Mouse (Mus musculus): ENCODE measurements around the gene Klrg1. TPM values are rescaled to one million over a fixed set of nuclear protein-coding genes. Genes with fewer than 3 reads are reported as not detected.

The Klrg1 gene
- polyA plus RNA-seq, 1 experiment, result 1.1 TPM

GRCm38 (mm10) chr6:122288263-122288662 is 5.6 kb upstream of the Klrg1 start:
- WGBS, result 46% methylated on average over 1 of the region's 1 CpGs
- TF ChIP-seq POLR2A (IDR thresholded peaks at IDR 0.05; ENCODE audit: low read depth, low read length) (no peak), CTCF (IDR thresholded peaks at IDR 0.05; ENCODE audit: extremely low read depth, insufficient read depth, insufficient read length, insufficient replicate concordance) (no peak)

DNA sequence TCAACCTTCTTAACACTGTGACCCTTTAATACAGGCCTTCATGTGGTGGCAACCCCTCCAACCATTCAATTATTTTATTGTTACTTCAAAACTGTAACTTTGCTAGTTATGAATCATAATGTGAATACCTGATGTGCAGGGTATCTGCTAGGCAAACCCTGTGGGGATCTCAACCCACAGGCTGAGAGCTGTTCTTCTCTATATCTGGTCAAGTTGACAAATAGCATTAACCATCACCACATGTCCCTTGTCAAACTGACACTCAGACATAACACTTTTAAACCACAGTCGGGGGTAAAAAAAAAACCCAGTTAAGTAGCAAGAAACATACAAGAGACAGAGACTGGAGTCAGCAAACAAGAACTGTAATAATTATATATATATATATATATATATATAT is 2.1 kb upstream of the Klrg1 start:
- Histone ChIP-seq H3K27ac (ENCODE audit: insufficient read depth, low read length) (no peak overlapping the region), H3K27me3 (ENCODE audit: control insufficient read depth, insufficient read depth, low read length) (no peaks in the 10 kb centered on the region), H3K4me3 (ENCODE audit: extremely low read depth, insufficient read depth, insufficient read length) (no peak overlapping the region), H3K4me1 (ENCODE audit: control insufficient read depth, insufficient read depth, insufficient read length) (no peaks in the 10 kb centered on the region), H3K36me3 (ENCODE audit: control insufficient read depth, insufficient read depth, low read length) (no peaks in the 10 kb centered on the region)
- TF ChIP-seq CTCF (IDR thresholded peaks at IDR 0.05; ENCODE audit: extremely low read depth, insufficient read depth, insufficient read length, insufficient replicate concordance) (no peak), POLR2A (IDR thresholded peaks at IDR 0.05; ENCODE audit: low read depth, low read length) (no peak)
- WGBS, result 65% methylated on average over 1 of the region's 1 CpGs
- DNase-seq (ENCODE audit: low read depth in 1 of 2, low spot score in 2 of 2), result no peak

More at GRCm38 (mm10) chr6:122288263-122288662, 5.6 kb upstream of the Klrg1 start:
- Histone ChIP-seq H3K4me3 (ENCODE audit: extremely low read depth, insufficient read depth, insufficient read length) (no peak overlapping the region), H3K4me1 (ENCODE audit: control insufficient read depth, insufficient read depth, insufficient read length) (peaks cover 6% of the 10 kb centered on the region; the same call in 1 of the 2 replicates), H3K36me3 (ENCODE audit: control insufficient read depth, insufficient read depth, low read length) (no peaks in the 10 kb centered on the region), H3K27ac (ENCODE audit: insufficient read depth, low read length) (no peak overlapping the region), H3K27me3 (ENCODE audit: control insufficient read depth, insufficient read depth, low read length) (no peaks in the 10 kb centered on the region)
- no peak for DNase-seq (ENCODE audit: low read depth in 1 of 2, low spot score in 2 of 2)

DNA sequence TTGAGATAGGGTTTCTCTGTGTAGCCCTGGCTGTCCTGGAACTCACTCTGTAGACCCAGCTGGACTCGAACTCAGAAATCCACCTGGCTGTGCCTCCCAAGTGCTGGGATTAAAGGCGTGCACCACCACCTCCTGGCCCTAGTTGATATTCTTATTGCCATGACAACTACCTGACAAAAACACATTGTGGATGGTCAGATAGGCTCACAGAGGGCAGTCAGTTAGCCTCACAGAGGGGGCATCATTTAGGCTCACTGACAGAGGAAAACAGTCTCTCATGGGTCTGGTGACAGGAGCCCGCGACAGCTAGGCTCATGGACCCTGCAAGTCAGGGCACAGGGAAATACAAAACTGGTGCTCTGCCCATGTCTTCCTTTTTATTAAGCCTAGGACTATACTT is 1.6 kb upstream of the Klrg1 start:
- Histone ChIP-seq H3K27ac (ENCODE audit: insufficient read depth, low read length) (no peak overlapping the region), H3K36me3 (ENCODE audit: control insufficient read depth, insufficient read depth, low read length) (no peaks in the 10 kb centered on the region), H3K4me1 (ENCODE audit: control insufficient read depth, insufficient read depth, insufficient read length) (no peaks in the 10 kb centered on the region), H3K4me3 (ENCODE audit: extremely low read depth, insufficient read depth, insufficient read length) (no peak overlapping the region), H3K27me3 (ENCODE audit: control insufficient read depth, insufficient read depth, low read length) (no peaks in the 10 kb centered on the region)
- TF ChIP-seq CTCF (IDR thresholded peaks at IDR 0.05; ENCODE audit: extremely low read depth, insufficient read depth, insufficient read length, insufficient replicate concordance), result no peak
- 80% methylated on average over 4 of the region's 4 CpGs for WGBS
- DNase-seq (ENCODE audit: low read depth in 1 of 2, low spot score in 2 of 2), result no peak

- no peak for DNase-seq (ENCODE audit: low read depth in 1 of 2, low spot score in 2 of 2)
- H3K4me3 ChIP-seq (ENCODE audit: extremely low read depth, insufficient read depth, insufficient read length), result no peak overlapping the region
- no peak overlapping the region for H3K27ac ChIP-seq (ENCODE audit: insufficient read depth, low read length)
- H3K36me3 ChIP-seq (ENCODE audit: control insufficient read depth, insufficient read depth, low read length), result no peaks in the 10 kb centered on the region
- TF ChIP-seq POLR2A (IDR thresholded peaks at IDR 0.05; ENCODE audit: low read depth, low read length), result no peak
- no peak for TF ChIP-seq CTCF (IDR thresholded peaks at IDR 0.05; ENCODE audit: extremely low read depth, insufficient read depth, insufficient read length, insufficient replicate concordance)
- H3K27me3 ChIP-seq (ENCODE audit: control insufficient read depth, insufficient read depth, low read length), result no peaks in the 10 kb centered on the region
- H3K4me1 ChIP-seq (ENCODE audit: control insufficient read depth, insufficient read depth, insufficient read length), result no peaks in the 10 kb centered on the region
- 94% methylated on average over 2 of the region's 2 CpGs for WGBS
These were observed 747 bp upstream of the Klrg1 start for GRCm38 (mm10) chr6:122283429-122283828.

DNA sequence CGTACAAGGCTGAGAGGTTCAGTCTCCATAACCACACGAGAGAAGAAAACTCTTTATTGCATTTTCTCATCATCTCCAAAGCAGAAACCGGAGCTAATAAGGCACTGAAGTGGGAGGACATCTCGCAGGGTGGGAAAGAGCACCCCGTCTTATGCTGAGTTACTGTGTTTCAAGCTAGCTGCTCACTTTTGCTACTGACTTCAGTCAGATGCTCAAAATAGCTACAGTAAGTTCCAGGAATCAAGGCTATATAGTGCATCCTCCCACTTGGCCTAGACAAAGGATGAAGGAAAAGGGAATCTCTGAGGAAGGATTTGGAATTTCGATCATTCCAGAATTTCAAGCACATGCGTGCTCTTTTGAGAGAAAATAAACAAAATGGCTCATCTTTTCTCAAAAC is 6.1 kb downstream of the Klrg1 start:
- H3K36me3 ChIP-seq (ENCODE audit: control insufficient read depth, insufficient read depth, low read length), result no peaks in the 10 kb centered on the region
- TF ChIP-seq POLR2A (IDR thresholded peaks at IDR 0.05; ENCODE audit: low read depth, low read length) (no peak), CTCF (IDR thresholded peaks at IDR 0.05; ENCODE audit: extremely low read depth, insufficient read depth, insufficient read length, insufficient replicate concordance) (no peak)
- no peaks in the 10 kb centered on the region for H3K27me3 ChIP-seq (ENCODE audit: control insufficient read depth, insufficient read depth, low read length)
- H3K4me1 ChIP-seq (ENCODE audit: control insufficient read depth, insufficient read depth, insufficient read length), result no peaks in the 10 kb centered on the region
- 88% methylated on average over 7 of the region's 7 CpGs for WGBS
- H3K27ac ChIP-seq (ENCODE audit: insufficient read depth, low read length), result no peak overlapping the region
- no peak for DNase-seq (ENCODE audit: low read depth in 1 of 2, low spot score in 2 of 2)
- H3K4me3 ChIP-seq (ENCODE audit: extremely low read depth, insufficient read depth, insufficient read length), result no peak overlapping the region

GRCm38 (mm10) chr6:122274546-122274945 is 8.1 kb downstream of the Klrg1 start:
- no peak for TF ChIP-seq CTCF (IDR thresholded peaks at IDR 0.05; ENCODE audit: extremely low read depth, insufficient read depth, insufficient read length, insufficient replicate concordance)
- no peak for TF ChIP-seq POLR2A (IDR thresholded peaks at IDR 0.05; ENCODE audit: low read depth, low read length)
- Histone ChIP-seq H3K36me3 (ENCODE audit: control insufficient read depth, insufficient read depth, low read length) (no peaks in the 10 kb centered on the region), H3K4me1 (ENCODE audit: control insufficient read depth, insufficient read depth, insufficient read length) (no peaks in the 10 kb centered on the region), H3K27ac (ENCODE audit: insufficient read depth, low read length) (0 out of 2 replicates have a peak overlapping the region, but pooled peaks have one; percentile 1), H3K27me3 (ENCODE audit: control insufficient read depth, insufficient read depth, low read length) (no peaks in the 10 kb centered on the region), H3K4me3 (ENCODE audit: extremely low read depth, insufficient read depth, insufficient read length) (no peak overlapping the region)
- WGBS, result 49% methylated on average over 5 of the region's 5 CpGs
- no peak for DNase-seq (ENCODE audit: low read depth in 1 of 2, low spot score in 2 of 2)

- no peaks in the 10 kb centered on the region for H3K36me3 ChIP-seq (ENCODE audit: control insufficient read depth, insufficient read depth, low read length)
- no peak overlapping the region for H3K27ac ChIP-seq (ENCODE audit: insufficient read depth, low read length)
- no peak overlapping the region for H3K4me3 ChIP-seq (ENCODE audit: extremely low read depth, insufficient read depth, insufficient read length)
- TF ChIP-seq CTCF (IDR thresholded peaks at IDR 0.05; ENCODE audit: extremely low read depth, insufficient read depth, insufficient read length, insufficient replicate concordance) (no peak), POLR2A (IDR thresholded peaks at IDR 0.05; ENCODE audit: low read depth, low read length) (no peak)
- H3K4me1 ChIP-seq (ENCODE audit: control insufficient read depth, insufficient read depth, insufficient read length), result no peaks in the 10 kb centered on the region
- 73% methylated on average over 11 of the region's 11 CpGs for WGBS
- no peak for DNase-seq (ENCODE audit: low read depth in 1 of 2, low spot score in 2 of 2)
- H3K27me3 ChIP-seq (ENCODE audit: control insufficient read depth, insufficient read depth, low read length), result no peaks in the 10 kb centered on the region
These were observed 12.5 kb downstream of the Klrg1 start for GRCm38 (mm10) chr6:122270152-122270551.
